In genomic region chr1:84854966-84855365, GRCm38 (mm10) we compare ENCODE assay signal across 17 mouse cellular contexts.
"Had no signal": no experiment of that assay in that cellular context is flagged by ENCODE, and none has a peak within 500 bp of the region (broad histone marks: within the 10 kb centered on the region; RNA-seq: fewer than 3 reads in every experiment).

No protein-coding gene starts in this region.

- H3K27me3 ChIP-seq: lung, embryonic 15.5 days; megakaryocyte, embryonic 14.5 days; midbrain, embryonic 12.5 days; midbrain, embryonic 15.5 days; neural tube, embryonic 12.5 days; stomach, embryonic 15.5 days had no signal

- DNase-seq: liver, postnatal 0 days; lung, adult 2 months; lung, postnatal 14 days; lung, postnatal 36 days; right cerebral cortex, postnatal 14 days; thymus, adult 2 months; thymus, postnatal 25 days; thymus, postnatal 4 days had no signal

- ATAC-seq: liver, postnatal 0 days; lung, postnatal 0 days; midbrain, embryonic 15.5 days had no signal

- H3K4me1 ChIP-seq: lung, embryonic 15.5 days; midbrain, embryonic 15.5 days; neural tube, embryonic 12.5 days; stomach, embryonic 15.5 days had no signal

- H3K9me3 ChIP-seq: lung, embryonic 15.5 days; megakaryocyte, embryonic 14.5 days; midbrain, embryonic 12.5 days; midbrain, embryonic 15.5 days; neural tube, embryonic 12.5 days; stomach, embryonic 15.5 days had no signal

- H3K9ac ChIP-seq: liver, postnatal 0 days; lung, embryonic 15.5 days; midbrain, embryonic 12.5 days; midbrain, embryonic 15.5 days; neural tube, embryonic 12.5 days; stomach, embryonic 15.5 days had no signal

- H3K4me2 ChIP-seq: lung, embryonic 15.5 days; midbrain, embryonic 12.5 days; midbrain, embryonic 15.5 days; neural tube, embryonic 12.5 days; stomach, embryonic 15.5 days had no signal

- H3K27ac ChIP-seq: lung, embryonic 15.5 days; macrophage; midbrain, embryonic 12.5 days; midbrain, embryonic 15.5 days; neural tube, embryonic 12.5 days; stomach, embryonic 15.5 days; stomach, postnatal 0 days had no signal

- H3K36me3 ChIP-seq: lung, embryonic 15.5 days; midbrain, embryonic 12.5 days; midbrain, embryonic 15.5 days; neural tube, embryonic 12.5 days; stomach, embryonic 15.5 days had no signal

- H3K4me3 ChIP-seq: lung, embryonic 15.5 days; megakaryocyte, embryonic 14.5 days; midbrain, embryonic 12.5 days; midbrain, embryonic 15.5 days; neural tube, embryonic 12.5 days; stomach, embryonic 15.5 days had no signal
